Mouse (Mus musculus) lung, postnatal 36 days (tissue): ENCODE data around the gene Kcnip2.
"Not testable (repeated sequence)": the region's sequence is repeated elsewhere in the genome, so short reads cannot be mapped to it uniquely, and the experiment has no call there.

Experiments
- DNase-seq: peaks from one replicate; pipeline ENCODE4 v3.0.0; 2022; ENCODE audit warnings: mixed read lengths

The Kcnip2 gene

GRCm38 (mm10) chr19:45811028-45811674, 4.7 kb downstream of the Kcnip2 start:
- no peak for DNase-seq

DNA sequence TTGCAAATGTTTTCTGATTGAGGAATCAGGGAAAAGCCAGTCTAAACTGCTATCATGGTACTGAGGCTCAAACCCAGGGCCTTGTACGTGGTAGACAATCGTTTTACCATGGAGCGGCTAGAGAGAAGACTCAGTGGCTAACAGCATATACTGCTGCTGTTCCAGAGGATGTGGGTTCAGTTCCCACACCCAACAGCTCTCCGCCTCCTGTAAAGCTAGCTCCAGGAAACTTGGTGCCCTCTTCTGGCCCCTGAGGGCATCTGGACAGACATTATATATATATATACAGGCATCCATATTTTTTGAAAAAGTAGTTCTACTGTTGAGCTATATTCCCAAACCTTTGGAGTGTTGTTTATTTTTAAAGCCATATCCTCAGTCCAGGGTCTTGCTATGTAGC, 8.1 kb downstream of the Kcnip2 start:
- DNase-seq: no peak

DNA sequence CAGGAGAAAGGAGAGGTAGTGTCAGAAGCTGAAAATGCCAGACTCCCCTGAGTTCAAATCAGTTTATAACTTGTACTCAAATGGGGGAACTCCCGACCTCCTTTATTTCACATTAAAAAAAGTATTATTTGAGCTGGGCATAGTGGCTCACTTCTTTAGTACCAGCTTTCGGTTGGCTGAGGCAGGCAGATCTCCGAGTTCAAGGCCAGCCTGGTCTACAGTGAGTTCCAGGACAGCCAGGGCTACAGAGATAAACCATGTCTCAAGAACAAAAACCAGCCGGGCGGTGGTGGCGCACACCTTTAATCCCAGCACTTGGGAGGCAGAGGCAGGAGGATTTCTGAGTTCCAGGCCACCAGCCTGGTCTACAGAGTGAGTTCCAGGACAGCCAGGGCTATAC, 10.0 kb downstream of the Kcnip2 start:
- DNase-seq: not testable (repeated sequence)

- peak; percentile 49 for DNase-seq
Measured at GRCm38 (mm10) chr19:45804593-45805368, 11.1 kb downstream of the Kcnip2 start.

GRCm38 (mm10) chr19:45803408-45803807, 12.5 kb downstream of the Kcnip2 start:
- DNase-seq: no peak

GRCm38 (mm10) chr19:45802702-45803101, 13.2 kb downstream of the Kcnip2 start:
- no peak for DNase-seq

GRCm38 (mm10) chr19:45796879-45797278, 19.0 kb downstream of the Kcnip2 start:
- no peak for DNase-seq

- peak; percentile 64 for DNase-seq
Measured at GRCm38 (mm10) chr19:45796061-45796556, 19.8 kb downstream of the Kcnip2 start.

DNA sequence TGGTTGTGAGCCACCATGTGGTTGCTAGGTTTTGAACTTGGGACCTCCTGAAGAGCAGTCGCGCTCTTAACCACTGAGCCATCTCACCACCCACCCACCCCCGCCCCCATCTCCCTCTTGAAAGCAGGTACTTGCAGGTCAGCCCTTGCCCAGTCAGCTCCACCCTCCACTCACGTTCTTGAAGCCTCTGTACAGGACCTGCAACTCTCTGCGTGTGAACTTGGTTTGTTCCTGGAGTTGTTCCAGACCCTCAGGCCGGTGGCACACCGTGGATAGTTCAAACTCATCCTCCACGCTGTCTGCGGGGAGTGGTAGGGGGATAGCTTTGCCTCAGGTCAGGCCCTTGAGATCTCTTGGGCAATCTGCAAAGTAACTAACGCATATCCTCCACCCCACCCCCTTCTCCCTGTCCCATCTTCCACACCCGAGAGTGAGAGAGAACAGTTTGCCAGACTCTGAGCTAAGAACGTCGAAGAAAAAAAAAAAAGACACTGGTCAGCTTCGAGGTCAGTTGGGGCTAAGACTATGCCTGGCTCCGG, 20.4 kb downstream of the Kcnip2 start:
- peak; percentile 72 for DNase-seq

GRCm38 (mm10) chr19:45794718-45795117, 21.1 kb downstream of the Kcnip2 start:
- no peak for DNase-seq

GRCm38 (mm10) chr19:45792404-45792803, 23.5 kb downstream of the Kcnip2 start:
- no peak for DNase-seq

GRCm38 (mm10) chr19:45789888-45790874, 25.7 kb downstream of the Kcnip2 start:
- DNase-seq: peak; percentile 84

DNA sequence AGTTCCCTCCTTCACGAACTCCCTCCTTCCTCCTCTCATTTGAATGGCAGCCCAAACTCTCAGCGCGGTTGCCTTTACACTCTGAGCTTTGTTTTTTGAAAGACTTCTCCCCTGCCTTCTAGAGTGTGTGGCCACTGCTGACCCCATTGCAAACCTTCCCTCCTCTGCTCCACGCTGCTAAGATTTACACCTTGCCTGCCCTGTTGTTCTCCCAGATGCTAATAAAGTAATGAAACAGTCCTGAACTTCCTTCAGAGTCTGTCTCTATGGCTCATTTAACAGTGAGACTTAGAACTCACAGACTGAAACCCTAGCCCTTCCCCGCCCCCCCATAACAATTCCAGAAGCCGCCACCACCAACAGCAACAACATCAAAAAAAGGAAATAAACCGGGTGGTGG, 26.5 kb downstream of the Kcnip2 start:
- DNase-seq: no peak

DNA sequence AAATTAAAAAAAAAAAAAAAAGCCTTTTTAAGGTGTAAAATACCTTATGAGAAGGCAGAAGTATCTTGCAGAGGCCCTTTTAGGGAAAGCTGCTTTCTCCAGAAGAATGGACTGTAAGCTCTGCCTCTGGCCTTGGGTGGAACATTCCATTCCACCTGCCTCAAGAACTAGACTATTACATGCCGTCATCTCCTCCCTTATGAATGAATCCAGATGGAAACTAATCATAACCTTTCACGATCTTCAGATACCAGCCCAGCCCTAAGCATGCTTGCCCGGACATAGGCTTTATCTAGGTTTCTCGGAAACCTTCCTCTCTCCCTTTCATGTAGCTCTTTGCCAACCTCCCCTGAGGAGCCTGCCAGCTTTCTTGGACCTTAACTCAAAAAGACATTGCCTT, 27.5 kb downstream of the Kcnip2 start:
- no peak for DNase-seq

DNA sequence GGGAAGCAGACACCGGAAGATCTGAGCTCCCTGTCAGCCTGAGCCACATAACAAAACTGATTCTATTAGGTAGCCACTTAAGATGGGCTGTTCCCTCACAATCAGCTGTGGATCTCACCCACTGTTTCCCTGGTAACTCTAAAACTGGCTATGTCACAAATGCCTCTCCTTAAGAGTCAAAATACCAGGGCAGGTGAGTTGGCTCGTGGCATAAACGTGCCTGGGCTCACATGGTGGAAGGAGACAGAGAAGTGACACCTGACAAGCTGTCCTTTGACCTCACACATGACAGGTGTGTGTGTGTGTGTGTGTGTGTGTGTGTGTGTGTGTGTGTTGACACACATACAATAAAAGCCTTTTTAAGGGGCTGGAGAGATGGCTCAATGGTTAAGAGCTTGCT, 28.4 kb downstream of the Kcnip2 start:
- DNase-seq: peak; percentile 43

DNA sequence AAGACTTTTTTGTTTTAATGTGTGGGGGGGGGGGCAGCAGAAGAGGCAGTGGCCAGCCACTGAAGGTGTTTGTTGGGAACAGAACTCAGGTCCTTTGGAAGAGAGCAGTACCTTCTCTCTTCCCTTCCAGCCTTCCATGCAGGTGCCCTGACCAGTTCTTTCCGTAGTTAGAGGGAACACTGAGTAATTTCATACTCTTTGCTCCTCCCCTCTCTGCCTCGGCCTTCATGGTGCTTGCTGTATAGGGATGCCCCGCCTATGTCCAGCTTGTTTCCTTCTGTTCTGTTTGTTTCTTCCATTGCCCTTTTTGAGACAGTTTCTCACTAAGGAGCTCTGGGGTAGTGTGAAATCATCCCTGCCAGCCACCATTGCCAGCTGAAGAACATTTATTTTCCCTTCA, 30.4 kb downstream of the Kcnip2 start:
- no peak for DNase-seq

GRCm38 (mm10) chr19:45783933-45784576, 31.8 kb downstream of the Kcnip2 start:
- peak; percentile 28 for DNase-seq

DNA sequence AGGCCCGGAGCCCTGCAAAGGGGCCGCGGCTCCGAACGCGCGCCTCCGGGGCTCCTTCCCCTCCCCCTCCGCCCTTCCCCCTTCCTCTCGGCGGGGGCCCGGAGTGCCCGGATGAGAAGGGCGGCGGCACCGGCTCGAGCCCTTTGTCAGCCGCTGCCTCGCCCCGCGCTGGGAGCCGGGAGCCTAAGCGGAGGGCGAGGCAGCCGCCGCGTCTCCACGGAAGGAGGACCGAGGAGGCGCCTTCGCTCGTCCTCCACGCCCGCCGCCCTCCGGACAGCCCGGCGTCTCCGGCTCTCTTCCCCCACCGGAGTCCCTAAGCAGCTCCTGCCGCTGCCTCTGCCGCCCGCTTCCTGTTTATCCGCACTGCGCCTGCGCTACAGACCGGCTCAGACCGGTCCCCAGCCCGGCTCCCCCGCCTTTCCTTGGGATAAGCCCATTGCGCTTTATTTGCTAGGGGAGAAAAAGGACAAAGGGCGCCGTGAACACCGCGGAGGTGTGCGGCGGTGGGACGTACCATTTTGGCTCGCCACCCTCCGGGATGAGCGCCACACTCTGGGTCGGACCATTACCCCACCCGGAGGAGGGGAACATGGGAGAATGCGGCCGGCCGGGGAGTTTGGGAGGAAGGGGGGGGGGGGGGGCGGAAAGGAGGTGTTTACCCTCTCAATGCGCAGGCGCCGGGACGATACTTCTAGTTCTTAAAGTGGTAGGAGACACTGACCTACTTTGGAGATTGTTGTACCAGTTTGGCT, 32.5 kb downstream of the Kcnip2 start, which contains the start of gene Mgea5:
Gene Mgea5, minus strand, starts transcription at position 657 of the 752 bp plus-strand sequence.
- peak; percentile 98 for DNase-seq

GRCm38 (mm10) chr19:45782315-45783001, 33.4 kb downstream of the Kcnip2 start:
- DNase-seq: peak; percentile 89

DNA sequence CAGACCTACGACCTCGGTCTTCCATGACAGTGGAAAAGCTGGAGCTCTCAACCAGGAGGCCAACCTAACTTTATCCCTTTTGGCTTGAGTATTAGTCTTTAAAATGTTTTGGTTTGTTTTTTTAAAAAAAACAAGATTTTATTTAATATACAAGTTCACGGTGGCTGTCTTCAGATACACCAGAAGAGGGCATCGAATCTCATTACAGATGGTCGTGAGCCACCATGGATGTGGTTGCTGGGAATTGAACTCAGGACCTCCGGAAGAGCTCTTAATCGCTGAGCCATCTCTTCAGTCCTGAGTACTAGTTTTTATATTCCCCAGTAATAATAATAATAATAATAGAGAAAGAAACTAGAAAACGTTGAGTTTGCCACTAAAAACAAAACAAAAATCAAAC, 34.2 kb downstream of the Kcnip2 start:
- DNase-seq: no peak
